Mouse (Mus musculus) neural tube, embryonic 11.5 days (tissue): ENCODE measurements around the gene Xcl1. TPM values are rescaled to one million over a fixed set of nuclear protein-coding genes. Genes with fewer than 3 reads are reported as not detected.
A peak's percentile ranks its signal among the peaks of the same experiment; 100 is the strongest.

Source experiments
- ATAC-seq: fragments of 200-750 bp; cut with Nextera tagmentation; 2 replicates; pipeline ENCODE4 v1.8.0; 2017; ENCODE audit warnings: moderate number of reproducible peaks, mild to moderate bottlenecking, moderate TSS enrichment, moderate library complexity; ENCODE audit not compliant: insufficient read depth, low FRiP score, low TSS enrichment
- DNase-seq: peaks from one replicate; pipeline ENCODE4 v3.0.0-alpha.2; 2015; ENCODE audit warnings: low spot score
- H3K27ac ChIP-seq: fragments of 300-500 bp; sonication (generic); 2 replicates; pipeline ENCODE4 v1.5.1; 2014; ENCODE audit warnings: low read depth, mild to moderate bottlenecking, low read length
- H3K27me3 ChIP-seq: fragments of 300-500 bp; sonication (generic); 2 replicates; pipeline ENCODE4 v1.6.1; 2014; ENCODE audit warnings: mild to moderate bottlenecking, low read length, mixed read lengths; ENCODE audit not compliant: control insufficient read depth, insufficient read depth
- H3K36me3 ChIP-seq: fragments of 300-500 bp; sonication (generic); 2 replicates; pipeline ENCODE4 v1.6.1; 2014; ENCODE audit warnings: mild to moderate bottlenecking, low read length, moderate library complexity, mixed read lengths; ENCODE audit not compliant: control insufficient read depth, insufficient read depth
- H3K4me1 ChIP-seq: fragments of 300-500 bp; sonication (generic); 2 replicates; pipeline ENCODE4 v1.6.1; 2014; ENCODE audit warnings: low read length, mixed read lengths; ENCODE audit not compliant: control insufficient read depth, insufficient read depth
- H3K4me2 ChIP-seq: fragments of 300-500 bp; sonication (generic); 2 replicates; pipeline ENCODE4 v1.6.1; 2014; ENCODE audit warnings: low read depth, mild to moderate bottlenecking, moderate library complexity
- H3K4me3 ChIP-seq: fragments of 300-500 bp; sonication (generic); 2 replicates; pipeline ENCODE4 v1.5.1; 2014; ENCODE audit warnings: low read depth, low read length
- H3K9ac ChIP-seq: fragments of 300-500 bp; sonication (generic); 2 replicates; pipeline ENCODE4 v1.6.1; 2014; ENCODE audit warnings: mild to moderate bottlenecking, low read length
- H3K9me3 ChIP-seq: fragments of 300-500 bp; sonication (generic); 2 replicates; pipeline ENCODE4 v1.6.1; 2016; ENCODE audit warnings: low read length; ENCODE audit not compliant: control insufficient read depth
- WGBS: fragments of 180-500 bp; shearing (Covaris S2); extraction: QIAGEN DNeasy Blood & Tissue Kit; methylation state at CpG from one replicate; pipeline ENCODE4 v1.1.7; 2014; 5-methylcytosine and 5-hydroxymethylcytosine counted together
- polyA plus RNA-seq: library from polyadenylated mRNA; unstranded; fragments of >200 nt; fragmentation: Nextera tagmentation; extraction: Ambion mirVana; gene quantifications from 2 replicates; pipeline ENCODE4 v1.2.1, GENCODE M21; 2014

Gene Xcl1
- polyA plus RNA-seq, 1 experiment from 2014 or later: not detected

DNA sequence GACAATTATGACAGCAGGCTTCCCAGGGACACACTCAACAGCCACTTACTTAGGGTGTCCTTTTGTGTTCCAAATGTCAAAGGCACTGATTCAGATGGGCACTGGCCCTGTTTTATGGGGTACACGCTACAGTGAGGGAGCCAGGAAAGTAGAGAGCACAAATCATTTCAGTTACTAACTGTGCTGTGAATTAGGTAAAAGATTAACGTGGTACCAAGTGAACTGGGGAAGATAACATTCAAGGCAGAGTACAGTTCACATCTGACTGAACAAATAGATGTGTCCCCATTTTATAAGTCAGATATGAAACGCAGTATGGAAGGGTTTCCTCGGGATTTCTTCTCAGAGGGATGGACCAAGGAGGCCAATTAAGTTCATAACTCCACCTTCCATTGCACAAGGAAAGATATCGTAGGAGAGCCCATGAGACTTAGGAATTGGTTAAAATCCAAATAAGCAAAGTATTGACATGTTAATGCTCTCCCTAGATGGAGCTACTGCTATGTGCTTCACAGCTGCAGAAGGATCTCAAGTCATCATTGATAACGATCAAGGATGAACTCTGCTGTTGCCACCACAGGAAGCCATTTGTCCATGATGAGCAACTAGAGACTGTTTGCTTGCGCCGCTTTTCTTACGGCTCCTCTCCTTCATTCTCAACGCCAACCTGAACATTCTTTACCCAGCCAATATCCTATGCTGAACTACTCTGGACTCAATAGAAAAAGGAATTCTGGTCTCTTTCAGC lies 1.7 kb downstream of the Xcl1 start:
- no peak overlapping the region for H3K27ac ChIP-seq
- no peak for DNase-seq
- WGBS: 92% methylated on average over 10 of the region's 10 CpGs
- no peak overlapping the region for H3K4me3 ChIP-seq
- no peak for ATAC-seq
- H3K9me3 ChIP-seq: no peaks in the 10 kb centered on the region
- H3K9ac ChIP-seq: no peak overlapping the region
- no peaks in the 10 kb centered on the region for H3K4me1 ChIP-seq
- H3K4me2 ChIP-seq: no peak overlapping the region
- no peaks in the 10 kb centered on the region for H3K36me3 ChIP-seq
- no peaks in the 10 kb centered on the region for H3K27me3 ChIP-seq

- Histone ChIP-seq H3K4me3 (no peak overlapping the region), H3K9ac (no peak overlapping the region), H3K4me2 (no peak overlapping the region), H3K27ac (no peak overlapping the region), H3K36me3 (no peaks in the 10 kb centered on the region), H3K27me3 (no peaks in the 10 kb centered on the region), H3K4me1 (no peaks in the 10 kb centered on the region), H3K9me3 (no peaks in the 10 kb centered on the region)
- DNase-seq (no peak), ATAC-seq (no peak)
- WGBS: 94% methylated on average over 7 of the region's 7 CpGs
Measured at GRCm38 (mm10) chr1:164931135-164931534, 4.2 kb downstream of the Xcl1 start.

DNA sequence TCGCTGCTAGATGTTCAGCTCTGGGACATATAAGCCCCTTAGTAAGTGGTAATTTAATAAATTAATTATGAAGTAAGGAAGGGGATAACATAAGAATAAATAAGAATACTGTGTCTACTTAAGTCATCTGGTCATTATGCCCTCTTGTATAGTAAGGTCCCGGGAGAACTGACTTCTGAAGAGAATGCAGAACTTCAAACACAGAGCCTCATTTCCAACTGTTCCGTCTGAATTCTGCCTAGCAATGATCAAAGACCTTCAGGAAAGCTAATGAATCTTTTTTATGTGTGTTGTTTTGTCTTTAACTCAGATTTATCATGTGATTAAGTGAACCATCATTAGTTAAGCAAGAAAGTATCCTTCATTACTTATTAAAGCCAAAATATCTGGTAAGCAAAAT lies 5.3 kb downstream of the Xcl1 start:
- 80% methylated on average over 3 of the region's 3 CpGs for WGBS
- H3K27me3 ChIP-seq: no peaks in the 10 kb centered on the region
- no peak overlapping the region for H3K4me3 ChIP-seq
- H3K4me1 ChIP-seq: no peaks in the 10 kb centered on the region
- no peak overlapping the region for H3K4me2 ChIP-seq
- DNase-seq: no peak
- no peaks in the 10 kb centered on the region for H3K36me3 ChIP-seq
- H3K9me3 ChIP-seq: no peaks in the 10 kb centered on the region
- H3K27ac ChIP-seq: no peak overlapping the region
- H3K9ac ChIP-seq: no peak overlapping the region
- no peak for ATAC-seq

GRCm38 (mm10) chr1:164926534-164927160 lies 8.7 kb downstream of the Xcl1 start:
- Histone ChIP-seq H3K4me1 (no peaks in the 10 kb centered on the region), H3K9me3 (no peaks in the 10 kb centered on the region), H3K36me3 (no peaks in the 10 kb centered on the region), H3K4me3 (no peak overlapping the region), H3K9ac (no peak overlapping the region), H3K27me3 (no peaks in the 10 kb centered on the region), H3K4me2 (no peak overlapping the region), H3K27ac (no peak overlapping the region)
- ATAC-seq (no peak), DNase-seq (no peak)
- WGBS: 71% methylated on average over 3 of the region's 3 CpGs

GRCm38 (mm10) chr1:164905047-164905446 lies 30.3 kb downstream of the Xcl1 start:
- no peak overlapping the region for H3K9ac ChIP-seq
- H3K4me1 ChIP-seq: no peaks in the 10 kb centered on the region
- H3K4me2 ChIP-seq: no peak overlapping the region
- H3K4me3 ChIP-seq: no peak overlapping the region
- DNase-seq (peak; percentile 68), ATAC-seq (peak; percentile 80; the same call in 1 of the 2 replicates)
- no peaks in the 10 kb centered on the region for H3K27me3 ChIP-seq
- H3K9me3 ChIP-seq: no peaks in the 10 kb centered on the region
- H3K36me3 ChIP-seq: no peaks in the 10 kb centered on the region
- WGBS: 56% methylated on average over 4 of the region's 4 CpGs
- H3K27ac ChIP-seq: no peak overlapping the region

GRCm38 (mm10) chr1:164900696-164901095 lies 34.6 kb downstream of the Xcl1 start:
- ATAC-seq: no peak
- Histone ChIP-seq H3K27ac (no peak overlapping the region), H3K9me3 (no peaks in the 10 kb centered on the region), H3K4me1 (no peaks in the 10 kb centered on the region), H3K27me3 (no peaks in the 10 kb centered on the region), H3K9ac (no peak overlapping the region), H3K36me3 (no peaks in the 10 kb centered on the region), H3K4me3 (no peak overlapping the region), H3K4me2 (no peak overlapping the region)
- DNase-seq: no peak
- 90% methylated on average over 6 of the region's 6 CpGs for WGBS

DNA sequence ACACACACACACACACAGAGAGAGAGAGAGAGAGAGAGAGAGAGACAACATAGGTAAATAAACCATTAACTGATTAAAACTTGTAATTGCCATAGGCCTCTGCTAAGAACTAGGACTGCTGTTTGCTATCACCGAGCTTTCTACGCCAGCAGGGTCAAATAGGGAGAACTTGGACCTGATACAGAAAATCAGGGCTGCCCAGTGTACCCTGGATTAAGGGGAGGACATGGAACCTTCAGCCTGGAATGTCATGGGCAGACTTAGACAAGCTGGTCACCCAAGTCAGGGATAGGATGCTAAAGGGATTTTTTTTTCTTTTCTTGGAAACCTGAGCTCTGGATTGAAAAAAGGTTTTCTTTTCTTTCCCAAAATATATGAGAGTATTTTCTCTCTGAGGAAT lies 35.1 kb downstream of the Xcl1 start:
- no peaks in the 10 kb centered on the region for H3K4me1 ChIP-seq
- H3K4me3 ChIP-seq: no peak overlapping the region
- no peak for ATAC-seq
- H3K4me2 ChIP-seq: no peak overlapping the region
- DNase-seq: no peak
- H3K27me3 ChIP-seq: no peaks in the 10 kb centered on the region
- H3K36me3 ChIP-seq: no peaks in the 10 kb centered on the region
- H3K9me3 ChIP-seq: no peaks in the 10 kb centered on the region
- WGBS: 89% methylated on average over 2 of the region's 2 CpGs
- H3K27ac ChIP-seq: no peak overlapping the region
- no peak overlapping the region for H3K9ac ChIP-seq

DNA sequence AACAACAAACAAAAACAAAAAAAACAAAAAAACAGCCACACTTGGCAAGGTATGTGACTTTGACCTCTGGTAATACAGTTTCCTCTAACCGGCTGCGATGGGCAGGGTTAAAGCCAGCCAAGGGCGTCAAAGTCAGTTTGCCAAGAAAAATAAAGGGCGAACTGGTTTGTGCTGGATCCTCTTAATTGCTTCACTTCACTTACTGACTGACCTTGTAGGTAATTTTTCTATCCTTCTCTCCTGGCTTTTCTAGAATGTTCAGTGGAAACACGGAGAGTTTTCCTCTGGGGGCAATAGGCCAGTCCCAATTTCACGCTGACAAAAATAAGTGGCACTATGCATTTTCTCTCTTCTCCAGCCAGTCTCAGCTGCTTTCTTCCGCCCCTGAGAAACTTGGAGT lies 35.8 kb downstream of the Xcl1 start:
- no peak overlapping the region; the same call in 1 of the 2 replicates for H3K9ac ChIP-seq
- no peaks in the 10 kb centered on the region for H3K4me1 ChIP-seq
- no peak for DNase-seq
- no peaks in the 10 kb centered on the region for H3K9me3 ChIP-seq
- H3K27me3 ChIP-seq: no peaks in the 10 kb centered on the region
- no peak overlapping the region for H3K27ac ChIP-seq
- peak; percentile 14; the same call in 1 of the 2 replicates for ATAC-seq
- no peaks in the 10 kb centered on the region for H3K36me3 ChIP-seq
- peak overlapping the region; percentile 73 for H3K4me2 ChIP-seq
- WGBS: 33% methylated on average over 7 of the region's 7 CpGs
- peak overlapping the region; percentile 41 for H3K4me3 ChIP-seq

GRCm38 (mm10) chr1:164898846-164899351 lies 36.4 kb downstream of the Xcl1 start:
- H3K4me2 ChIP-seq: peak overlapping the region; percentile 73
- no peaks in the 10 kb centered on the region for H3K36me3 ChIP-seq
- H3K4me3 ChIP-seq: peak overlapping the region; percentile 41
- H3K9me3 ChIP-seq: no peaks in the 10 kb centered on the region
- no peaks in the 10 kb centered on the region for H3K27me3 ChIP-seq
- under 1% methylated on average over 18 of the region's 22 CpGs for WGBS
- H3K9ac ChIP-seq: peak overlapping the region; percentile 59
- no peak overlapping the region for H3K27ac ChIP-seq
- ATAC-seq (peak; percentile 88), DNase-seq (peak; percentile 85)
- H3K4me1 ChIP-seq: no peaks in the 10 kb centered on the region
